Mouse (Mus musculus) bone marrow, adult 2 months (tissue): ENCODE measurements around the gene Rpl7a.

Experiments used
- CTCF ChIP-seq: fragments of 200-500 bp; IDR thresholded peaks from 2 replicates; pipeline ENCODE4 v1.5.1; 2011; ENCODE audit warnings: low read length, control low read depth; ENCODE audit not compliant: control insufficient read depth, insufficient read depth
- POLR2A ChIP-seq: fragments of 200-500 bp; IDR thresholded peaks from 2 replicates; pipeline ENCODE4 v1.6.1; 2011; ENCODE audit warnings: low read depth, mild to moderate bottlenecking, control low read depth, low read length, borderline replicate concordance; ENCODE audit not compliant: control insufficient read depth

DNA sequence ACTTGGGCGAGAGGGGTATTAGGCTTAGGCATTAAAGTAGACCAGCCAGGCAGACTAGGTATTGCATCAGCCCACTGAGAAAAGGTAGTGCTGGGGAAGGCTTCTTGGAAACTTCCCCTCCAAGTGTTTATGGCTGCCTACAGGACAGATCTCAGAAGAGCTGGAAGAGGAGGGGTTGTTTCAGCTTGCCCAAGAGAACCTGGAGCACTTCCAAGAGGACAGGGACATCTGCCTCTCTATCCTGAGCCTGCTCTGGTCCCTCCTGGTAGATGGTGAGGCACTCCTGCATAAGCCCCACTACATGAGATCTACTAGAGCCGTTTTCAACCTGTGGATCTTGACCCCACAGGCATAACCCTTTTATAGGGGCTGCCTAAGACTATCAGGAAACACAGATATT lies 39.8 kb downstream of the Rpl7a start:
- TF ChIP-seq CTCF = no peak
- no peak for TF ChIP-seq POLR2A
